Mouse (Mus musculus): ENCODE measurements at regions not wholly inside any gene's neighbourhood (a gene's known extent, or its start where the extent isn't known, plus 50 kb on each side); places are given as distances from the start of the nearest gene placed in this dataset.

- Histone ChIP-seq H3K79me2 (ENCODE audit: control insufficient read depth, insufficient read depth, low read length) (no peaks in the 10 kb centered on the region), H3K27me3 (ENCODE audit: control insufficient read depth, insufficient read depth, low read length) (no peaks in the 10 kb centered on the region), H3K27ac (replicated peaks; ENCODE audit: insufficient read depth, low read depth, low read length) (no peak overlapping the region), H3K4me3 (ENCODE audit: insufficient read depth, low read depth, low read length) (no peak overlapping the region), H3K4me1 (ENCODE audit: control insufficient read depth, insufficient read depth, low read length) (no peaks in the 10 kb centered on the region), H3K9ac (ENCODE audit: low read depth, low read length) (no peak overlapping the region), H3K36me3 (ENCODE audit: control insufficient read depth, insufficient read depth, low read length) (no peaks in the 10 kb centered on the region)
- 56% methylated on average over 2 of the region's 2 CpGs for WGBS
- DNase-seq (ENCODE audit: extremely low read depth, low read depth, low spot score): no peak
- TF ChIP-seq POLR2A (IDR thresholded peaks at IDR 0.05; ENCODE audit: extremely low read depth, insufficient read depth, low read length): no peak
- TF ChIP-seq CTCF (IDR thresholded peaks at IDR 0.05; ENCODE audit: low read depth, low read length): no peak
Observed at GRCm38 (mm10) chr8:96983103-96983502, 1094.8 kb upstream of the Got2 start.

Measured in liver, adult 2 months (tissue).